Mouse (Mus musculus) liver, adult 2 months (tissue): ENCODE measurements around the gene Rcc2. TPM values are rescaled to one million over a fixed set of nuclear protein-coding genes. Genes with fewer than 3 reads are reported as not detected.

ENCODE experiments used
- DNase-seq: peaks from one replicate; pipeline ENCODE4 v3.0.0-alpha.2; 2011; ENCODE audit warnings: low read depth, low spot score; ENCODE audit errors: extremely low read depth
- H3K27ac ChIP-seq: fragments of 200-500 bp; replicated peaks from 2 replicates; pipeline ENCODE4 v1.5.1; 2012; ENCODE audit warnings: low read depth, mild to moderate bottlenecking, control low read depth, inconsistent platforms, low read length; ENCODE audit not compliant: insufficient read depth
- H3K27me3 ChIP-seq: fragments of 200-500 bp; 2 replicates; pipeline ENCODE4 v1.6.1; 2012; ENCODE audit warnings: mild to moderate bottlenecking, moderate library complexity, low read length, inconsistent platforms; ENCODE audit not compliant: control insufficient read depth, insufficient read depth
- H3K36me3 ChIP-seq: fragments of 200-500 bp; 2 replicates; pipeline ENCODE4 v1.6.1; 2012; ENCODE audit warnings: low read length, inconsistent platforms; ENCODE audit not compliant: control insufficient read depth, insufficient read depth
- H3K4me1 ChIP-seq: fragments of 200-500 bp; 2 replicates; pipeline ENCODE4 v1.6.1; 2011; ENCODE audit warnings: low read length; ENCODE audit not compliant: control insufficient read depth, insufficient read depth
- H3K4me3 ChIP-seq: fragments of 200-500 bp; 2 replicates; pipeline ENCODE4 v1.5.1; 2011; ENCODE audit warnings: low read depth, mild to moderate bottlenecking, control low read depth, low read length, moderate library complexity; ENCODE audit not compliant: insufficient read depth
- H3K79me2 ChIP-seq: fragments of 200-500 bp; 2 replicates; pipeline ENCODE4 v1.6.1; 2012; ENCODE audit warnings: inconsistent platforms, mild to moderate bottlenecking, low read length, moderate library complexity; ENCODE audit not compliant: control insufficient read depth, insufficient read depth
- H3K9ac ChIP-seq: fragments of 200-500 bp; 2 replicates; pipeline ENCODE4 v1.6.1; 2012; ENCODE audit warnings: low read depth, mild to moderate bottlenecking, control low read depth, inconsistent platforms, low read length
- CTCF ChIP-seq: fragments of 200-500 bp; IDR thresholded peaks from 2 replicates; pipeline ENCODE4 v1.5.1; 2011; ENCODE audit warnings: low read depth, low read length, control low read depth
- POLR2A ChIP-seq: fragments of 200-500 bp; IDR thresholded peaks from 2 replicates; pipeline ENCODE4 v1.6.1; 2011; ENCODE audit warnings: low read length, control low read depth; ENCODE audit not compliant: insufficient read depth; ENCODE audit errors: extremely low read depth
- WGBS: fragments of 180-500 bp; shearing (Covaris S2); methylation state at CpG from one replicate; pipeline ENCODE4 v1.1.7; 2018; 5-methylcytosine and 5-hydroxymethylcytosine counted together
- polyA plus RNA-seq: library from polyadenylated mRNA; depleted of rRNA; stranded (reverse); fragments of >200 nt; gene quantifications from 2 replicates; pipeline ENCODE4 v1.2.3, GENCODE M21; 2012
- total RNA-seq: library from RNA; depleted of rRNA; stranded (reverse); fragments of >200 nt; gene quantifications from 2 replicates; pipeline ENCODE4 v1.2.3, GENCODE M21; 2014

The Rcc2 gene
- total and polyA plus RNA-seq, 2 experiments: 5.3 to 16.3 TPM

- no peak overlapping the region for H3K27ac ChIP-seq
- no peak overlapping the region for H3K9ac ChIP-seq
These were observed 16.7 kb upstream of the Rcc2 start for GRCm38 (mm10) chr4:140683608-140684007.

GRCm38 (mm10) chr4:140684141-140684871 is 16.0 kb upstream of the Rcc2 start:
- no peaks in the 10 kb centered on the region for H3K27me3 ChIP-seq
- TF ChIP-seq POLR2A: no peak
- no peak for TF ChIP-seq CTCF
- H3K9ac ChIP-seq: no peak overlapping the region
- H3K27ac ChIP-seq: no peak overlapping the region
- H3K4me3 ChIP-seq: no peak overlapping the region
- H3K4me1 ChIP-seq: 0 out of 2 replicates have a peak, but pooled peaks cover 2% of the 10 kb centered on the region
- WGBS: 46% methylated on average over 16 of the region's 16 CpGs
- DNase-seq: no peak
- no peaks in the 10 kb centered on the region for H3K79me2 ChIP-seq
- no peaks in the 10 kb centered on the region for H3K36me3 ChIP-seq

More at GRCm38 (mm10) chr4:140683608-140684007, 16.7 kb upstream of the Rcc2 start:
- no peak for TF ChIP-seq POLR2A
- TF ChIP-seq CTCF: no peak
- 70% methylated on average over 8 of the region's 8 CpGs for WGBS
- no peaks in the 10 kb centered on the region for H3K27me3 ChIP-seq
- H3K4me3 ChIP-seq: no peak overlapping the region
- H3K4me1 ChIP-seq: 0 out of 2 replicates have a peak, but pooled peaks cover 2% of the 10 kb centered on the region
- DNase-seq: no peak
- no peaks in the 10 kb centered on the region for H3K79me2 ChIP-seq
- H3K36me3 ChIP-seq: no peaks in the 10 kb centered on the region

- no peaks in the 10 kb centered on the region for H3K27me3 ChIP-seq
- no peaks in the 10 kb centered on the region for H3K79me2 ChIP-seq
- H3K9ac ChIP-seq: no peak overlapping the region
- TF ChIP-seq CTCF (no peak), POLR2A (no peak)
- WGBS: 69% methylated on average over 6 of the region's 6 CpGs
- no peak overlapping the region for H3K27ac ChIP-seq
- H3K4me1 ChIP-seq: no peaks in the 10 kb centered on the region
- H3K4me3 ChIP-seq: no peak overlapping the region
- no peaks in the 10 kb centered on the region for H3K36me3 ChIP-seq
- no peak for DNase-seq
These were observed 15.4 kb upstream of the Rcc2 start for GRCm38 (mm10) chr4:140684881-140685303.

- Histone ChIP-seq H3K27me3 (no peaks in the 10 kb centered on the region), H3K4me1 (no peaks in the 10 kb centered on the region), H3K4me3 (no peak overlapping the region), H3K79me2 (no peaks in the 10 kb centered on the region), H3K9ac (no peak overlapping the region), H3K27ac (no peak overlapping the region), H3K36me3 (no peaks in the 10 kb centered on the region)
- DNase-seq: no peak
- TF ChIP-seq POLR2A (no peak), CTCF (no peak)
- WGBS: 83% methylated on average over 12 of the region's 12 CpGs
These were observed 12.1 kb upstream of the Rcc2 start for GRCm38 (mm10) chr4:140688044-140688825.

- H3K4me3 ChIP-seq: no peak overlapping the region
- no peaks in the 10 kb centered on the region for H3K27me3 ChIP-seq
- H3K9ac ChIP-seq: no peak overlapping the region
- no peak for TF ChIP-seq POLR2A
- no peak for TF ChIP-seq CTCF
- H3K36me3 ChIP-seq: no peaks in the 10 kb centered on the region
- 87% methylated on average over 5 of the region's 5 CpGs for WGBS
- H3K27ac ChIP-seq: no peak overlapping the region
- no peak for DNase-seq
- H3K4me1 ChIP-seq: no peaks in the 10 kb centered on the region
- no peaks in the 10 kb centered on the region for H3K79me2 ChIP-seq
These were observed 11.4 kb upstream of the Rcc2 start for GRCm38 (mm10) chr4:140688826-140689425.
